Mouse (Mus musculus) kidney, postnatal 0 days (tissue): Measurements from ENCODE around the gene Capn11. TPM values are rescaled to one million over a fixed set of nuclear protein-coding genes. Genes with fewer than 3 reads are reported as not detected.

ENCODE experiments used
- ATAC-seq: fragments of 200-750 bp; cut with Nextera tagmentation; replicated peaks from 2 replicates; pipeline ENCODE4 v1.8.0; 2017; ENCODE audit warnings: low read depth, moderate number of reproducible peaks, moderate TSS enrichment, moderate library complexity; ENCODE audit not compliant: low FRiP score
- DNase-seq: peaks from one replicate; pipeline ENCODE4 v3.0.0-alpha.2; 2016; ENCODE audit warnings: low spot score
- H3K27ac ChIP-seq: fragments of 300-500 bp; sonication (generic); 2 replicates; pipeline ENCODE4 v1.5.1; 2014; ENCODE audit warnings: mild to moderate bottlenecking
- H3K27me3 ChIP-seq: fragments of 300-500 bp; sonication (generic); 2 replicates; pipeline ENCODE4 v1.6.1; 2014; ENCODE audit warnings: low read length, mixed read lengths; ENCODE audit not compliant: insufficient read depth
- H3K36me3 ChIP-seq: fragments of 300-500 bp; sonication (generic); 2 replicates; pipeline ENCODE4 v1.6.1; 2014; ENCODE audit warnings: low read length, mixed read lengths; ENCODE audit not compliant: insufficient read depth
- H3K4me1 ChIP-seq: fragments of 300-500 bp; sonication (generic); replicated peaks from 2 replicates; pipeline ENCODE4 v1.6.1; 2014; ENCODE audit warnings: antibody characterized with exemption, low read length, mixed read lengths; ENCODE audit not compliant: insufficient read depth
- H3K4me2 ChIP-seq: fragments of 300-500 bp; sonication (generic); 2 replicates; pipeline ENCODE4 v1.6.1; 2014; ENCODE audit warnings: mild to moderate bottlenecking, low read length, moderate library complexity, mixed read lengths
- H3K4me3 ChIP-seq: fragments of 300-500 bp; sonication (generic); replicated peaks from 2 replicates; pipeline ENCODE4 v1.5.1; 2014; ENCODE audit warnings: low read depth, low read length
- H3K9ac ChIP-seq: fragments of 300-500 bp; sonication (generic); 2 replicates; pipeline ENCODE4 v1.6.1; 2014; ENCODE audit warnings: low read depth, low read length
- H3K9me3 ChIP-seq: fragments of 300-500 bp; sonication (generic); replicated peaks from 2 replicates; pipeline ENCODE4 v1.6.1; 2016; ENCODE audit warnings: low read length, inconsistent platforms, mixed read lengths
- CTCF ChIP-seq: IDR thresholded peaks from 2 replicates; pipeline ENCODE4 v1.5.1; 2016; ENCODE audit warnings: antibody characterized with exemption, low read depth, mild to moderate bottlenecking, moderate library complexity
- WGBS: fragments of 180-500 bp; shearing (Covaris S2); extraction: QIAGEN DNeasy Blood & Tissue Kit; methylation state at CpG from one replicate; pipeline ENCODE4 v1.1.7; 2014; 5-methylcytosine and 5-hydroxymethylcytosine counted together
- polyA plus RNA-seq: library from polyadenylated mRNA; unstranded; fragments of >200 nt; fragmentation: Nextera tagmentation; extraction: Ambion mirVana; gene quantifications from 2 replicates; pipeline ENCODE4 v1.2.1, GENCODE M21; 2015

The Capn11 gene
- polyA plus RNA-seq, 1 experiment from 2014 or later: not detected

- Histone ChIP-seq H3K9me3 (no peaks in the 10 kb centered on the region), H3K4me2 (peak overlapping the region; percentile 98), H3K4me1 (peaks cover 50% of the 10 kb centered on the region), H3K27ac (peak overlapping the region; percentile 31; the same call in 1 of the 2 replicates), H3K4me3 (peak overlapping the region; percentile 57), H3K36me3 (no peaks in the 10 kb centered on the region), H3K27me3 (no peaks in the 10 kb centered on the region), H3K9ac (peak overlapping the region; percentile 67)
- WGBS: 1% methylated on average over 55 of the region's 58 CpGs
- 0 out of 2 replicates have a peak, but pooled peaks have one; percentile 2 for TF ChIP-seq CTCF
- DNase-seq (peak; percentile 83), ATAC-seq (peak; percentile 61)
Observed at GRCm38 (mm10) chr17:45594881-45595735, 64.0 kb downstream of the Capn11 start.

- Histone ChIP-seq H3K4me2 (peak overlapping the region; percentile 98), H3K27ac (no peak overlapping the region), H3K36me3 (0 out of 2 replicates have a peak, but pooled peaks cover 6% of the 10 kb centered on the region), H3K4me1 (peaks cover 47% of the 10 kb centered on the region), H3K9ac (0 out of 2 replicates have a peak overlapping the region, but pooled peaks have one; percentile 37), H3K9me3 (no peaks in the 10 kb centered on the region), H3K4me3 (peak overlapping the region; percentile 57), H3K27me3 (no peaks in the 10 kb centered on the region)
- DNase-seq (no peak), ATAC-seq (no peak)
- 43% methylated on average over 8 of the region's 8 CpGs for WGBS
- TF ChIP-seq CTCF: no peak
Observed at GRCm38 (mm10) chr17:45594195-45594594, 64.9 kb downstream of the Capn11 start.

GRCm38 (mm10) chr17:45593479-45593878, 65.6 kb downstream of the Capn11 start:
- WGBS: 47% methylated on average over 8 of the region's 8 CpGs
- ATAC-seq (no peak), DNase-seq (no peak)
- peak; percentile 42; the same call in 1 of the 2 replicates for TF ChIP-seq CTCF
- Histone ChIP-seq H3K4me2 (peak overlapping the region; percentile 98), H3K36me3 (0 out of 2 replicates have a peak, but pooled peaks cover 6% of the 10 kb centered on the region), H3K9me3 (no peaks in the 10 kb centered on the region), H3K27ac (peak overlapping the region; percentile 70; the same call in 1 of the 2 replicates), H3K4me3 (0 out of 2 replicates have a peak overlapping the region, but pooled peaks have one; percentile 4), H3K4me1 (peaks cover 46% of the 10 kb centered on the region), H3K27me3 (no peaks in the 10 kb centered on the region), H3K9ac (peak overlapping the region; percentile 28)

- Histone ChIP-seq H3K36me3 (0 out of 2 replicates have a peak, but pooled peaks cover 6% of the 10 kb centered on the region), H3K9me3 (no peaks in the 10 kb centered on the region), H3K27me3 (no peaks in the 10 kb centered on the region), H3K4me2 (peak overlapping the region; percentile 98), H3K4me1 (peaks cover 46% of the 10 kb centered on the region), H3K27ac (peak overlapping the region; percentile 70), H3K9ac (peak overlapping the region; percentile 28), H3K4me3 (0 out of 2 replicates have a peak overlapping the region, but pooled peaks have one; percentile 4)
- DNase-seq (peak; percentile 64), ATAC-seq (no peak)
- no peak for TF ChIP-seq CTCF
- WGBS: 47% methylated on average over 8 of the region's 8 CpGs
Observed at GRCm38 (mm10) chr17:45592606-45593431, 66.3 kb downstream of the Capn11 start.

GRCm38 (mm10) chr17:45591701-45592605, 67.2 kb downstream of the Capn11 start:
- DNase-seq: no peak
- H3K27me3 ChIP-seq: no peaks in the 10 kb centered on the region
- H3K4me3 ChIP-seq: no peak overlapping the region
- 32% methylated on average over 16 of the region's 16 CpGs for whole genome bisulfite sequencing
- ATAC-seq: no peak; the same call in 1 of the 2 replicates
- peak overlapping the region; percentile 28; the same call in 1 of the 2 replicates for H3K9ac ChIP-seq
- no peak for TF ChIP-seq CTCF
- 0 out of 2 replicates have a peak, but pooled peaks cover 6% of the 10 kb centered on the region for H3K36me3 ChIP-seq
- peak overlapping the region; percentile 98 for H3K4me2 ChIP-seq
- H3K4me1 ChIP-seq: peaks cover 46% of the 10 kb centered on the region
- peak overlapping the region; percentile 70 for H3K27ac ChIP-seq
- H3K9me3 ChIP-seq: no peaks in the 10 kb centered on the region
